In the genomic region with DNA sequence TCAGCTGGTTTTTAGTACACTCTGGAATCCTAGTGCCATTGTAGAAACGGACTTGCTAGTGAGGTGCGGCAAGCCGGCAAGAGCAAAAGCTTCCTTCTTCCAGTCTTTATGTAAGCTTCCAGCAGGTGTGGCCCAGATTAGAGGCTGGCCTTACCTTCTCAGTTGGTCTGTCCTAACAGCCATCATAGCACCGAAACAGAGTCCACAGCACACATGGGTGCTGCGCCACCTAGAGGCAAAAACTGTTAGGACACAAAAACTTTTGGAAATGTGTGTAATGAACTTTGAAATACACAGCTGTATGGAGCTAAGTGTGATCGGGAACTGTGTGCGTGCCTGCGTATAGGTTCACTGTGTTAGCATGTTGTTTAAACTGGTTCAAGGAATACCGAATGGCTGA, we compare ENCODE assay signal across 12 mouse cellular contexts. TPM values are rescaled to one million over a fixed set of nuclear protein-coding genes. Genes with fewer than 3 reads are reported as not detected.
DNase-seq lines count a peak whose midpoint lies in the region; ATAC-seq and TF ChIP-seq lines count a peak whose summit lies in the region.
"Not testable (repeated sequence)": the region's sequence is repeated elsewhere in the genome, so short reads cannot be mapped to it uniquely, and the experiment has no call there.
"Had no signal": no experiment of that assay in that cellular context is flagged by ENCODE, and none has a peak within 500 bp of the region (broad histone marks: within the 10 kb centered on the region; RNA-seq: fewer than 3 reads in every experiment).

TSS of gene Apol7a (minus strand) at position 84 of the 400 bp plus-strand sequence.

- H3K79me2 ChIP-seq in liver, adult 2 months (ENCODE audit: control insufficient read depth, insufficient read depth, low read length): not testable (repeated sequence)

- H3K27ac ChIP-seq in embryonic facial prominence, embryonic 11.5 days (replicated peaks; ENCODE audit: low read depth, low read length): not testable (repeated sequence)
- H3K27ac ChIP-seq in heart, embryonic 15.5 days: peak within 1 kb of the TSS; percentile 68
- peak within 1 kb of the TSS; percentile 89 for H3K27ac ChIP-seq in liver, adult 2 months (replicated peaks; ENCODE audit: insufficient read depth, low read depth, low read length)

- not testable (repeated sequence) for H3K27me3 ChIP-seq in embryonic facial prominence, embryonic 11.5 days (ENCODE audit: control insufficient read depth, insufficient read depth, low read length); heart, embryonic 15.5 days; liver, adult 2 months (ENCODE audit: control insufficient read depth, insufficient read depth, low read length)

- not testable (repeated sequence) for H3K4me1 ChIP-seq in embryonic facial prominence, embryonic 11.5 days (ENCODE audit: control insufficient read depth, insufficient read depth, low read length); liver, adult 2 months (ENCODE audit: control insufficient read depth, insufficient read depth, low read length)
- peaks cover 11% of the 10 kb centered on the region for H3K4me1 ChIP-seq in heart, embryonic 15.5 days (replicated peaks)

- H3K9ac ChIP-seq in embryonic facial prominence, embryonic 11.5 days (replicated peaks; ENCODE audit: low read length); heart, embryonic 15.5 days: not testable (repeated sequence)
- H3K9ac ChIP-seq in liver, adult 2 months (ENCODE audit: low read depth, low read length): peak within 1 kb of the TSS; percentile 85

- H3K4me3 ChIP-seq in embryonic facial prominence, embryonic 11.5 days (ENCODE audit: low read depth, low read length); heart, embryonic 15.5 days: not testable (repeated sequence)
- peak within 1 kb of the TSS; percentile 60 for H3K4me3 ChIP-seq in liver, adult 2 months (ENCODE audit: insufficient read depth, low read depth, low read length)

- not testable (repeated sequence) for H3K4me2 ChIP-seq in embryonic facial prominence, embryonic 11.5 days (ENCODE audit: low read depth, low read length); heart, embryonic 15.5 days

- not testable (repeated sequence) for TF ChIP-seq POLR2A in liver, adult 2 months (IDR thresholded peaks at IDR 0.05; ENCODE audit: extremely low read depth, insufficient read depth, low read length)

- peak; percentile 72 for TF ChIP-seq CTCF in liver, adult 2 months (IDR thresholded peaks at IDR 0.05; ENCODE audit: low read depth, low read length)

- ATAC-seq in embryonic facial prominence, embryonic 11.5 days (replicated peaks; ENCODE audit: insufficient number of reproducible peaks, low FRiP score, low TSS enrichment, low read depth); heart, embryonic 15.5 days (replicated peaks; ENCODE audit: insufficient number of reproducible peaks, insufficient read depth, low FRiP score, low read depth): not testable (repeated sequence)

- 59% methylated on average over 9 of the region's 9 CpGs for WGBS in embryonic facial prominence, embryonic 11.5 days
- WGBS in heart, embryonic 15.5 days: 62% methylated on average over 9 of the region's 9 CpGs
- 19% methylated on average over 9 of the region's 9 CpGs for WGBS in liver, adult 2 months

- not testable (repeated sequence) for H3K9me3 ChIP-seq in embryonic facial prominence, embryonic 11.5 days (replicated peaks; ENCODE audit: control insufficient read depth, low read length); heart, embryonic 15.5 days (replicated peaks)

- not testable (repeated sequence) for H3K36me3 ChIP-seq in embryonic facial prominence, embryonic 11.5 days (replicated peaks; ENCODE audit: control insufficient read depth, insufficient read depth, low read depth, low read length); heart, embryonic 15.5 days; liver, adult 2 months (ENCODE audit: control insufficient read depth, insufficient read depth, low read length)

- peak; percentile 73 for DNase-seq in ES-CJ7 (ENCODE audit: low read depth, low spot score)
- DNase-seq in adrenal gland, postnatal 36 days: peak; percentile 25 to 63
- DNase-seq in embryonic facial prominence, embryonic 11.5 days (ENCODE audit: low spot score): peak; percentile 56
- DNase-seq in kidney, adult 18-20 months: peak; percentile 13
- peak; percentile 89 for DNase-seq in liver, adult 2 months (ENCODE audit: extremely low read depth, low read depth, low spot score)
- peak; percentile 39 for DNase-seq in retina, embryonic 14.5 days (ENCODE audit: low spot score)
- DNase-seq in urinary bladder, postnatal 36 days (ENCODE audit: low spot score in 2 of 2): peak; percentile 16 to 40

RNA-seq across cellular contexts. Expression of gene Apol7a, which starts in this region (rescaled TPM):
- total RNA-seq in adrenal gland, postnatal 36 days (2021): not detected
- polyA plus RNA-seq in embryonic facial prominence, embryonic 11.5 days (2014; fragmentation: Nextera tagmentation; extraction: Ambion mirVana): not detected in 2 replicates
- 0.14 and 0.15 TPM in 2 replicates for polyA plus RNA-seq in heart, embryonic 15.5 days (2015; fragmentation: Nextera tagmentation; extraction: Ambion mirVana)
- total RNA-seq in liver, adult 2 months (2014; rRNA removed): 104 and 121 TPM in 2 replicates
- polyA plus RNA-seq in liver, adult 2 months (2012; rRNA removed): 89.7 and 93.2 TPM in 2 replicates
- polyA plus RNA-seq: embryonic facial prominence, embryonic 13.5 days; forebrain, embryonic 16.5 days; liver, embryonic 11.5 days; neural tube, embryonic 11.5 days had no signal

Comparison
In these comparisons a context has a peak if more than half of its experiments do, and no peak if none do; other contexts are left out.
1. RNA of gene Apol7a (total RNA-seq): 104 to 121 TPM in liver, adult 2 months; not detected in adrenal gland, postnatal 36 days; every median in the first group is over 10 times any median in the second.
2. RNA of gene Apol7a (polyA plus RNA-seq): 89.7 to 93.2 TPM in liver, adult 2 months; 0.14 to 0.15 TPM in heart, embryonic 15.5 days and not detected in embryonic facial prominence, embryonic 11.5 days; every median in the first group is over 10 times any median in the second.
3. Peak in DNase-seq in adrenal gland, postnatal 36 days; RNA of the gene not detected or under 1 TPM.
4. Peak in DNase-seq in embryonic facial prominence, embryonic 11.5 days; RNA of the gene not detected or under 1 TPM.
5. DNase-seq: peak in every context shown above with its lines; median percentile 89 in liver, adult 2 months; 73 in ES-CJ7; 56 in embryonic facial prominence, embryonic 11.5 days; 44 in adrenal gland, postnatal 36 days; 39 in retina, embryonic 14.5 days; 28 in urinary bladder, postnatal 36 days; 13 in kidney, adult 18-20 months.